Mouse (Mus musculus) megakaryocyte, embryonic 14.5 days (primary cell): ENCODE measurements at regions not wholly inside any gene's neighbourhood (a gene's known extent, or its start where the extent isn't known, plus 50 kb on each side); places are given as distances from the start of the nearest gene placed in this dataset.

Experiments
- FLI1 ChIP-seq: IDR thresholded peaks from 2 replicates; pipeline ENCODE4 v1.6.1; 2012; ENCODE audit warnings: low read length, inconsistent platforms, mixed read lengths
- GATA1 ChIP-seq: IDR thresholded peaks from 3 replicates; pipeline ENCODE4 v1.6.1; 2012; ENCODE audit warnings: mixed read lengths, low read length, inconsistent platforms, borderline replicate concordance

GRCm38 (mm10) chr12:99083616-99084015 is 163.2 kb downstream of the Ttc8 start:
- TF ChIP-seq GATA1 (no peak), FLI1 (no peak)
